Mouse (Mus musculus) common myeloid progenitor, adult 5-6 weeks (primary cell): ENCODE data around the gene Usp5. TPM values are rescaled to one million over a fixed set of nuclear protein-coding genes. Genes with fewer than 3 reads are reported as not detected.
"Not testable (repeated sequence)": the region's sequence is repeated elsewhere in the genome, so short reads cannot be mapped to it uniquely, and the experiment has no call there.

ENCODE experiments used
- ATAC-seq: replicated peaks from 2 replicates; pipeline ENCODE4 v1.8.0; 2016; ENCODE audit warnings: low read depth, mild to moderate bottlenecking, moderate TSS enrichment, inconsistent platforms; ENCODE audit not compliant: poor library complexity, severe bottlenecking
- total RNA-seq: library from RNA; stranded (forward); fragments of 200-1000, 187-1606 nt; gene quantifications from 2 replicates; pipeline ENCODE4 v1.2.3, GENCODE M21; 2017

The Usp5 gene
- total RNA-seq, 1 experiment from 2014 or later, result 84.3 TPM

- peak; percentile 78 for ATAC-seq
These were observed 11.2 kb upstream of the Usp5 start, which contains the start of gene Gnb3 for GRCm38 (mm10) chr6:124840241-124841167. Gnb3 (minus strand) TSS chr6:124840275.

GRCm38 (mm10) chr6:124839805-124840204 is 10.5 kb upstream of the Usp5 start:
- ATAC-seq, result no peak; the same call in 1 of the 2 replicates

GRCm38 (mm10) chr6:124836411-124836810 is 7.1 kb upstream of the Usp5 start:
- no peak for ATAC-seq

GRCm38 (mm10) chr6:124835531-124835930 is 6.2 kb upstream of the Usp5 start:
- no peak for ATAC-seq

- no peak for ATAC-seq
These were observed 5.3 kb upstream of the Usp5 start for GRCm38 (mm10) chr6:124834512-124835081.

- no peak for ATAC-seq
These were observed 2.4 kb upstream of the Usp5 start for GRCm38 (mm10) chr6:124831649-124832048.

- not testable (repeated sequence) for ATAC-seq
These were observed 1.9 kb upstream of the Usp5 start for GRCm38 (mm10) chr6:124831199-124831598.

GRCm38 (mm10) chr6:124829799-124830700 is 766 bp upstream of the Usp5 start:
- peak; percentile 61 for ATAC-seq

- peak; percentile 34 for ATAC-seq
These were observed 1.1 kb downstream of the Usp5 start for GRCm38 (mm10) chr6:124828101-124828592.

GRCm38 (mm10) chr6:124822049-124822448 is 7.2 kb downstream of the Usp5 start:
- no peak for ATAC-seq

- no peak for ATAC-seq
These were observed 8.4 kb downstream of the Usp5 start for GRCm38 (mm10) chr6:124820891-124821290.

GRCm38 (mm10) chr6:124817971-124818370 is 11.3 kb downstream of the Usp5 start:
- ATAC-seq, result peak; percentile 55

GRCm38 (mm10) chr6:124817563-124817962 is 11.7 kb downstream of the Usp5 start:
- ATAC-seq, result no peak

GRCm38 (mm10) chr6:124817125-124817524 is 12.2 kb downstream of the Usp5 start:
- ATAC-seq, result no peak

GRCm38 (mm10) chr6:124816611-124817010 is 12.7 kb downstream of the Usp5 start:
- ATAC-seq, result no peak

- no peak for ATAC-seq
These were observed 14.2 kb downstream of the Usp5 start for GRCm38 (mm10) chr6:124814858-124815774.

- ATAC-seq, result peak; percentile 4; the same call in 1 of the 2 replicates
These were observed 14.8 kb downstream of the Usp5 start for GRCm38 (mm10) chr6:124814448-124814847.

GRCm38 (mm10) chr6:124813933-124814332 is 15.4 kb downstream of the Usp5 start, which contains the start of gene Tpi1:
Tpi1 (minus strand) TSS chr6:124814296.
- ATAC-seq, result peak; percentile 71

GRCm38 (mm10) chr6:124813496-124813895 is 15.8 kb downstream of the Usp5 start:
- ATAC-seq, result peak; percentile 34
